Mouse (Mus musculus) erythroblast, embryonic 14.5 days (primary cell): Measurements from ENCODE around the gene Twist1.

Source experiments
- GATA1 ChIP-seq: IDR thresholded peaks from 2 replicates; pipeline ENCODE4 v1.6.1; 2012; ENCODE audit warnings: low read length, inconsistent platforms, mixed read lengths
- TAL1 ChIP-seq: IDR thresholded peaks from 3 replicates; pipeline ENCODE4 v1.6.1; 2012; ENCODE audit warnings: low read length, inconsistent platforms, mixed read lengths

- TF ChIP-seq GATA1 (no peak), TAL1 (no peak)
These were observed 1.7 kb downstream of the Twist1 start for GRCm38 (mm10) chr12:33959206-33959605.
